Mouse (Mus musculus) layer of hippocampus, adult 8-10 months (tissue): Measurements from ENCODE around the gene Armc2. TPM values are rescaled to one million over a fixed set of nuclear protein-coding genes. Genes with fewer than 3 reads are reported as not detected.
"Not testable (repeated sequence)": the region's sequence is repeated elsewhere in the genome, so short reads cannot be mapped to it uniquely, and the experiment has no call there.

Experiments
- DNase-seq, 2 experiments: peaks; one replicate each; pipeline ENCODE4 v3.0.0; 2022; ENCODE audit warnings: low spot score in 2 of 2
- total RNA-seq, 4 experiments: library from RNA; stranded (reverse); gene quantifications; 2 replicates each; pipeline ENCODE4 v1.2.4; 2022

Armc2 gene
- total RNA-seq, 4 experiments from 2014 or later = 8.9 to 12.7 (median 9.7) TPM

DNA sequence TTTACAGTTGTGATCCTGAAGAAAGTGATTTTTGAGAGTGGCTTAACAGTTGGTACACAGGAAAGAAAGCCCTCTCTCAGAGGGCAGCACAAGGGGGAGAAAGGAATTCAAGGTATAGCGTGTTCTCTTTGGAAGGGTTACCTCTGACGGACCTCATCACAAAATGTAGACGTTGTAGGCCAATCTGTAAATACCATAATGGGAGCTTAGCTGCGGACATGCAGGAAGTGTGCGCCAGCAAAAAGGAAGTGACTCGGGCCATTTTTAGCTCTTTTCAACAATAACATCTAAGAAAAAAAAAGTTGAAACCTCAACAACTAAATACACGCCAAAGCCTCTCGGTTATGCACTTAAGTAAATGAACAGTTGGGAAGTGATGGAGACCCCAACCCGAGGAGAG, 45.6 kb downstream of the Armc2 start:
- DNase-seq = no peak

GRCm38 (mm10) chr10:41967915-41968635, 50.2 kb downstream of the Armc2 start:
- DNase-seq = peak in 1 of 2 experiments; percentile 11

DNA sequence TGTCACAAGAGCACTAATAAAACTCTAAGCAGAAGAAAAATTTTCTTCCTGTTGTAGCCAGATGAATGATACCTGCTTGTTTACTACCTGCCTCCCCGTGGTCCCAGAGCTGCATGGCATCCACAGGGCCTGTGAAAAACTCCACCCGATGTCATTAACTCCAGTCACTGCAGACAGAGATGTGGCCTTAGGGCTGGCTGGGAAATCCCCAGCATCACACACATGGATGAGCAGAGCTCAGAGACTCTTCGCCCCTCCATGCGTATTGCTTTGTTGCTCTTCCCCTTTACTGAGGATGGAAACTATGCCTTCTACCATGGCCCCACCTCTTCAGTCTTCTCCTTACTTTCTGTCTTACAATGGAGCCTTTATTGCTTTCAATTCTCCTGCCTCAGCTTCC, 55.5 kb downstream of the Armc2 start:
- no peak for DNase-seq

GRCm38 (mm10) chr10:41959808-41960207, 58.4 kb downstream of the Armc2 start:
- DNase-seq = no peak

DNA sequence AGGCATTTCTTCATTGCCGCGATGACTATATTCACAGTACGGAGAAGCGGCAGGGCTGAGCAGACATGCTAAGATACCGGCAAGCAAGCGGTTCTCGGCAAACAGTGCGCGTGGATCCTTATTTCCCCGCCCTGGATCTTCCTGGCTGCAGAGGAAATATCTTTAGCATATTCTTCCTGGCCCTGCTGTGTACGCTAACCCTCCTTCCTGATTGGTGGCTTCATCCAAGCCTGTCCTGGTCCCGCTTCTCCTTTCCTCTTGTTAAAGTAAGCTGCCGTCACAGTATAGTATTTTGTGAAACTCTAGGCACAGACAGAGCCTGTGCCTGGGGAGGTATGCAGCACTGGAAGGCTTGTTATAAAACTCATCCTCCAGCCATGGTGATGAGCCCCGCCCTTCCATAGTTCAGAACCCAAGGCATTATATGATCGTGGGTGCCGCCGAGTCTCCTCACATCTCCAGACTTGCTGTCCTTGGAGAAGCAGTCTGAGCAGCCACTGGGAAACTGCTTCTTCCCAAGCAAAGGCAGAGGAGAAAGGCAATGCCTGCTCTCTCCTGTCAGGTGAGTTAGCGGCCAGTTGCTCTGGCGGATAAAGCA, 59.5 kb downstream of the Armc2 start:
- no peak for DNase-seq

GRCm38 (mm10) chr10:41957421-41958225, 60.6 kb downstream of the Armc2 start:
- DNase-seq = no peak

- no peak for DNase-seq
Measured at GRCm38 (mm10) chr10:41953528-41953864, 64.7 kb downstream of the Armc2 start.

DNA sequence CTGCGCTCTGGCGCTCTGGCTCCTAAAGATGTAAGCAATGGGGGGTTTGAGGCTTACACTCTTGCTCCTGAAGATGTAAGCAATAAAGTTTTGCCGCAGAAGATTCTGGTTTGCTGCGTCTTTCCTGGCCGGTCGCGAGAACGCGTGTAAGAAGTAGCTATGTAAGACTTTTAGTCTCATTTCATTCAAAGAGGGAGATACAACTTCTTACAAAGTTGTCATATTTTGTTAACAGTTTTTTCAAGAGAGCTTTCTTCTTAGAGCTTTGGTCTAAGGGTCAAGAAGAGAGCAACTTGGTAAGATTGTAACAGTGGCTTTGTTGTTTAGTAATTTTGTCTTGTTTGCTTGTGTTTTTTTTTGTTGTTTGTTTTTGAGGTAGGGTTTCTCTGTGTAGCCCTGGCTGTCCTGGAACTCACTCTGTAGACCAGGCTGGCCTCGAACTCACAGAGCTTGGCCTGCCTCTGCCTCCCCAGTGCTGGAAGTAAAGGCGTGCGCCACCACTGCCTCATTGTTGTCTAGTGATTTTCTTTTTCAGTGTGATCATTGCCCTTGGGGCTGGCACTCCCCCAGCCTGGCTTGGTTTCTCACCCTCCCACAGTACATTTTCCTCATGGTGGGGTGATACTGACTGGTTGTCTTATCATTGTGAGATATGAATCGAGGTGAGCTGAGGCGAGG, 65.3 kb downstream of the Armc2 start:
- no peak for DNase-seq

GRCm38 (mm10) chr10:41952354-41952753, 65.9 kb downstream of the Armc2 start:
- DNase-seq = not testable (repeated sequence)

DNA sequence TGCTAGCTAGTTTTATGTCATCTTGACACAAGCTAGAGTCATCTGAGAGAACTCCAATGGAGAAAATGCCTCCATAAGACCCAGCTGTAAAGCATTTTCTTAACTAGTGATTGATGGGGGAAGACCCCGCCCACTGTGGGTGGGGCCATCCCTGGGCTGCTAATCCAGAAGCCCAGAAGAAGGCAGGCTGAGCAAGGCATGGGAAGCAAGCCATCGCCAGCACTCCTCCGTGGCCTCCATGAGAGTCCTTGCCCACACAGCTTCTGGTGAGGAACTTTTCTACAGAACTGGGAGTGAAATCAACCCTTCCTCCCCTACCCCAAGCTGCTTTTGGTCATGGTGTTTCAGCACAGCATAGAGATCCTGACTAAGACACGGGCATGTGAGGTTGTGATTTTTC, 79.2 kb downstream of the Armc2 start:
- DNase-seq = no peak

DNA sequence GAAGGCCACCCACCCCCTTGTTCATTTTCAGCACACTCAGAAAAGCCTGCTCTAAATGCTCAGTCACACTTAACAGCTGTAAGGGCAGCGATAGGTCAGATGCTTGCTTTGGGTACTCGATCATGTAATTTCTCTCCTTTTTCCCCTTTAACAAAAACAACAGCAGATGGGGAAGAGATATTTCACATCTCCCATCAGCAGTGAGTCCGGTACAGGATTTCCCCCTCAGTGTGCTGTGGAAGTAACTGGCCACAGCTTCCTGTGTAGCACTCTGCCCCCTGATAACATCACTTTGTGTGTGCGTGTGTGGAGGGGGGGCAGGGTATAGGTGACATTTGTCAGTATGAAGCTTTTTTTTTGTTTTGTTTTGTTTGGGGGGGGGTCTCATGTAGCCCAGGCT, 81.1 kb downstream of the Armc2 start:
- DNase-seq = no peak

DNA sequence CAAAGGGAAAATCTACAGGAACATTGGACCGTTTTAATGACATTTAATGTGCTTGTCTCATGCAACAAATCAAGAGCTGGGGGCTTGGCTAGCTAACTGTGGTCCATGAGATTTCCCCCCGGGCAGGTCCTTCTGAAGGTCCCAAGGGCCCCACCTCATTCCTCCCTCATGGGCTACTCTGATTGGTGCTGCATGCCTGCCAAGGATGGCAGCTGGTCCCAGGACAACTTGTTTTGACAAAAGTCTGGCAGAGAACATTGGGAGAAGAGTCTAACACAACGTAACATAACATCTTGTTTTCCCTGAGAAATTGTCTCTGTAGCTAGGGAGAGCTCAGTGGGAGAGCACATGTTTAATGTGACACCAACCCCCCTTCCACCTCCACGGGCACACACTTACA, 82.1 kb downstream of the Armc2 start:
- peak; percentile 43 to 60 for DNase-seq

DNA sequence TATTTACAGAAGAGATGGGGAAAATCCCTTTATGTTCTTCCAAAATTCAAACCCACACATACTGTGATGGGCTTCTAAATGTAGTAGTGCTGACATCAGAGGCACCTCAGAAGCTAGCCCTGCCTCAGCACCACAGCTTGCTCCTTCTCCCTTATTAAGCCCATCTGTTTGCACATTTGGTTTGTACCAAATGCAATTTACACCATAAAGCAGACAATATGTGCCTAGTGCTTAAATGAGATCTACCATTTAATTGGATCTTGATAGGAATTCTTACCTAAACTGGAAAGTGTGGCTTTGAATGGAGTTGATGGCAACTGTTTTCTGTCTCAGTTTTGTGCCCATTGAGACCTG, 82.8 kb downstream of the Armc2 start:
- DNase-seq = peak; percentile 44 to 57

DNA sequence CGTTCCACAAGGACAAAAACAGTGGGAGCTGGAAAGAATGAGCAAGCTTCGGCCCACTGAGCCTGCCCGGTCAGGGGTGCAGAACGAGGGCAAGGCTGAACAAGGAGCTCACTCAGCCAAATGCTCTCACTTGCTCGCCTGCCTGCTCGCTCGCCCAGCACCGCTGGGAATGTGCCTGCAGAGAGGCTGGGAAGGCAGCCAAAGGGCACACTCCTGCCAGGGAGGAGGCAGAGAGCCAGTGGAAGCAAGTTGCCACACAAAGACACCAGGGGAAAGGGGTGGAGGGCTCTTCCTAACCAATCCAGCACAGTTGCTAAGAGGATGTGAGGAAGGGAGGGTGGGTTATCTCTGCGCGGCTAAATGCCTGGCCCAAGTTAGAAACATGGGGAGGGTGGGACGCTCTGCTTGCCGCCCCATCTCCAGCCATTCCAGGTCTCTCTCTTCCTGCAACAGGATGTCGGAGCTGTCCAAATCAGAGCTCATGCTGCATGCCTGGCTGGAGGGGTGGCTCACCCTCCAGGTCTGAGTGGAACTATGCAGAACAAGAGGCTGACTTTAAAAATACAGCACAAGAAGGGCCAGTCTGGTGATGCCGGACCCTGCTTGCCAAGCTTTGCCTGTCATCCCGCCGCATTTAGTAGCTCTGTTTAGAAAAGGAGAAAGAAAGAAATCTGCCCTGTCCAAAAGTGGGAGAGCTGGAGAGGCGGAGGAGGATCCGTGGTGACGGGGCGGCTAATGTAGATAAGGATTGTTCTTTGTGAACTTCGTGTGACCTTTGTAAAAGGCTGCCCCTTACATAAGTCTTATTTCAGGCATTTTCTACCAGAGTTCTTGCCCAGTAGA, 83.4 kb downstream of the Armc2 start:
- DNase-seq = peak; percentile 88 to 90

DNA sequence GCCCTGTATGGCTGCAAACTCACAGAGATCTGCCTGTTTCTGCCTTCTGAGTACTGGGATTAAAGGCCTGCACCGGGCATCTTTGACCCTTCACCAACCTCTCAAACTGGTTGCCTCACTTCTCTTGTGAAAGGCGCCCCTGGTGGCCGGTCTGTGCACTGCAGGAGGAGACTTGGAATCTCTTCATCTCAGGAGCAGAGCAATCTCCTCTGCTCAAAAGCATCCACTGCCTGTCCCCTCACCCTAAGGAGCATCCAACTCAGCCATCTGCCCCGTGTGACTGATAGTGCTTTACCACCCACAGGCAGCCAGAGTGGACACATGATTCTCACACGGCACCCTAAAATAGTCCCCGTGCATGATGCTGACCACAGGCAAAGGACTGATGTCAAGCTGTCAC, 84.7 kb downstream of the Armc2 start:
- DNase-seq = no peak

- no peak for DNase-seq
Measured at GRCm38 (mm10) chr10:41932943-41933342, 85.3 kb downstream of the Armc2 start.

- peak; percentile 87 to 90 for DNase-seq
Measured at GRCm38 (mm10) chr10:41931962-41932361, 86.3 kb downstream of the Armc2 start.

- DNase-seq = no peak
Measured at GRCm38 (mm10) chr10:41930966-41931365, 87.3 kb downstream of the Armc2 start.

DNA sequence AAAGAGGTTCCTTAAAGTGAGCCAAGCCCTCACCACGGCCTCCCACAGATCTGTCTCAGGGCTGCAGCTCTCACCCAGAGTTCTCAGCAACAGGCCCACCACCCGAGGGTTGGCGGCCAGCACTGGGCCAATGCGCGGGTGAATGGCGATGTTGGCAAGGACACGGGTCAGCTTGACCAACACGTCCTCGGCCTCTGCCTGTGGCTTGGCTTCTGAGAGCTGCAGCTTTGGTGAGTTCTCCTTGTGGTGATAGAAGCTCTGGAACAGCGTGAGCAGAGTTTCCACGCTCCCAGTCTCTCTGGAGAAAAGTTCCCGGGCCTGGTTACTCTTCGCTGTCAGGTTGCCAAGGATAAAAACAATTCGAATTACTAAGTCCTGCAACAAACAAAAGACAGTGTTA, 91.5 kb downstream of the Armc2 start:
- peak in 1 of 2 experiments; percentile 41 for DNase-seq

- DNase-seq = no peak
Measured at GRCm38 (mm10) chr10:41912290-41912994, 105.8 kb downstream of the Armc2 start.
